Mouse (Mus musculus) C2C12 (cell line): ENCODE data around the gene Pramef12.

Source experiments
- CEBPB ChIP-seq: IDR thresholded peaks from one replicate; pipeline ENCODE4 v1.6.1; 2011; ENCODE audit warnings: low read depth, mild to moderate bottlenecking, control low read depth, moderate library complexity
- CTCF ChIP-seq: IDR thresholded peaks from one replicate; pipeline ENCODE4 v1.5.1; 2011; ENCODE audit not compliant: control insufficient read depth, insufficient read depth, insufficient read length
- FOSL1 ChIP-seq: IDR thresholded peaks from one replicate; pipeline ENCODE4 v1.8.0; 2011; ENCODE audit warnings: mild to moderate bottlenecking, low read length; ENCODE audit not compliant: poor library complexity, insufficient read depth, severe bottlenecking
- MYOG ChIP-seq: IDR thresholded peaks from one replicate; pipeline ENCODE4 v1.6.1; 2011; ENCODE audit not compliant: control insufficient read depth, insufficient read length; ENCODE audit errors: extremely low read depth
- USF1 ChIP-seq: IDR thresholded peaks from one replicate; pipeline ENCODE4 v1.6.1; 2011; ENCODE audit warnings: low read depth, mild to moderate bottlenecking, control low read depth, moderate library complexity

GRCm38 (mm10) chr4:144424590-144424989, 16.3 kb upstream of the Pramef12 start:
- TF ChIP-seq MYOG (no peak), CTCF (no peak), CEBPB (no peak), FOSL1 (no peak), USF1 (no peak)
